Mouse (Mus musculus) E14TG2a.4 (cell line): ENCODE data around the gene Grpel1.

ENCODE experiments used
- CTCF ChIP-seq: conservative IDR thresholded peaks from 2 replicates; pipeline ENCODE4 v1.5.1; 2014; ENCODE audit warnings: low read length
- POU5F1 ChIP-seq: IDR thresholded peaks from 2 replicates; pipeline ENCODE4 v1.6.1; 2014; ENCODE audit warnings: low read length, borderline replicate concordance

DNA sequence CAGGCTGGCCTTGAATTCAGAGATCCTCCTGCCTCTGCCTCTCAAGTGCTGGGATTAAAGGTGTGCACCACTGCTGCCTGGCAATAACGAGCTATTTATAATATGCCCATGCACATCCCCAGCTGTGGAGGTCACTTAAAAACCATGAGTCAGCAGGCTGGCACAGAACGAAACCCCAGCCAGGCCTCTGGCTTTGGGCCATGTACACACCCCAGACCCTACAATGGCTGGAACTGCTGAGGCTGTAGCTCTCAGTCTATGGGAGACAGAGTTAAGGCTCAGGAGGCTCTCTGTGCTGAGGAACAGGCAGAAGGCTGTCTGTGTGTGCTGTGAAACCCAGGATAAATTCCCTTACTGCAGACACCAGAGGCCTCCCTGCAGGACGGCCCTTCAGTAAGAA lies 24.1 kb upstream of the Grpel1 start:
- no peak for TF ChIP-seq CTCF
- no peak for TF ChIP-seq POU5F1
